Mouse (Mus musculus) MEL (cell line): ENCODE results near the gene Dgkb.

ENCODE experiments used
- E2F4 ChIP-seq: IDR thresholded peaks from 2 replicates; pipeline ENCODE4 v1.6.1; 2011; ENCODE audit warnings: low read depth, low read length, improper control_type of control experiment, borderline replicate concordance
- POLR2A ChIP-seq, 2 experiments: IDR thresholded peaks; 2 replicates each; pipeline ENCODE4 v1.6.1; 2011 to 2012; ENCODE audit warnings: low read length in 2 of 2, mild to moderate bottlenecking in 2 of 2, control low read depth in 1 of 2, improper control_type of control experiment in 1 of 2, low read depth in 1 of 2, moderate library complexity in 1 of 2; ENCODE audit not compliant: control insufficient read depth in 1 of 2, insufficient read depth in 1 of 2, poor library complexity in 1 of 2

GRCm38 (mm10) chr12:37956193-37956592 lies 138.7 kb downstream of the Dgkb start:
- TF ChIP-seq POLR2A (IDR thresholded peaks at IDR 0.05; ENCODE audit: control insufficient read depth in 1 of 2, insufficient read depth in 1 of 2, low read depth in 1 of 2, low read length in 2 of 2, poor library complexity in 1 of 2) (no peak), E2F4 (no peak)
